Mouse (Mus musculus) limb, embryonic 14.5 days (tissue): Measurements from ENCODE around the gene Aff3. TPM values are rescaled to one million over a fixed set of nuclear protein-coding genes. Genes with fewer than 3 reads are reported as not detected.

Experiments
- ATAC-seq: fragments of 200-750 bp; cut with Nextera tagmentation; 2 replicates; pipeline ENCODE4 v1.8.0; 2017; ENCODE audit warnings: low read depth, moderate number of reproducible peaks, moderate TSS enrichment; ENCODE audit not compliant: low FRiP score
- DNase-seq: peaks from one replicate; pipeline ENCODE4 v3.0.0-alpha.2; 2015; ENCODE audit warnings: low spot score
- H3K27ac ChIP-seq: fragments of 300-500 bp; sonication (generic); replicated peaks from 2 replicates; pipeline ENCODE4 v1.5.1; 2014; ENCODE audit warnings: low read depth, mild to moderate bottlenecking, low read length, moderate library complexity, mixed read lengths
- H3K27me3 ChIP-seq: fragments of 300-500 bp; sonication (generic); 2 replicates; pipeline ENCODE4 v1.6.1; 2014; ENCODE audit warnings: low read length, mixed read lengths; ENCODE audit not compliant: control insufficient read depth, insufficient read depth
- H3K36me3 ChIP-seq: fragments of 300-500 bp; sonication (generic); 2 replicates; pipeline ENCODE4 v1.6.1; 2014; ENCODE audit warnings: mild to moderate bottlenecking, low read length, moderate library complexity, mixed read lengths; ENCODE audit not compliant: control insufficient read depth, insufficient read depth
- H3K4me1 ChIP-seq: fragments of 300-500 bp; sonication (generic); 2 replicates; pipeline ENCODE4 v1.6.1; 2014; ENCODE audit warnings: antibody characterized with exemption, low read length, mixed read lengths; ENCODE audit not compliant: control insufficient read depth, insufficient read depth
- H3K4me2 ChIP-seq: fragments of 300-500 bp; sonication (generic); replicated peaks from 2 replicates; pipeline ENCODE4 v1.6.1; 2014; ENCODE audit warnings: low read depth, mild to moderate bottlenecking, low read length, moderate library complexity; ENCODE audit not compliant: severe bottlenecking
- H3K4me3 ChIP-seq: fragments of 300-500 bp; sonication (generic); replicated peaks from 2 replicates; pipeline ENCODE4 v1.5.1; 2014; ENCODE audit warnings: low read length
- H3K9ac ChIP-seq: fragments of 300-500 bp; sonication (generic); 2 replicates; pipeline ENCODE4 v1.6.1; 2014; ENCODE audit warnings: mild to moderate bottlenecking, low read depth, low read length, moderate library complexity; ENCODE audit not compliant: severe bottlenecking
- H3K9me3 ChIP-seq: fragments of 300-500 bp; sonication (generic); 2 replicates; pipeline ENCODE4 v1.6.1; 2016; ENCODE audit warnings: low read length; ENCODE audit not compliant: control insufficient read depth
- POLR2A ChIP-seq: fragments of 200-500 bp; IDR thresholded peaks from 2 replicates; pipeline ENCODE4 v1.8.0; 2012; ENCODE audit warnings: inconsistent platforms, mild to moderate bottlenecking, moderate library complexity, borderline replicate concordance; ENCODE audit not compliant: insufficient read depth, insufficient read length; ENCODE audit errors: extremely low read depth
- WGBS: fragments of 180-500 bp; shearing (Covaris S2); extraction: QIAGEN DNeasy Blood & Tissue Kit; methylation state at CpG from one replicate; pipeline ENCODE4 v1.1.7; 2014; 5-methylcytosine and 5-hydroxymethylcytosine counted together
- polyA plus RNA-seq, 2 experiments: library from polyadenylated mRNA; depleted of rRNA in 1 of 2; stranded (reverse) in 1 of 2; unstranded in 1 of 2; fragments of >200 nt; fragmentation: Nextera tagmentation in 1 of 2; extraction: Ambion mirVana in 1 of 2; gene quantifications; 2 replicates each; pipeline versions ENCODE4 v1.2.1 to v1.2.3; 2012 to 2014

The Aff3 gene
- polyA plus RNA-seq, 2 experiments = 20.4 to 22.4 TPM

- H3K4me3 ChIP-seq = no peak overlapping the region
- no peaks in the 10 kb centered on the region for H3K9me3 ChIP-seq
- no peak overlapping the region for H3K9ac ChIP-seq
- no peak for ATAC-seq
- H3K27me3 ChIP-seq = no peaks in the 10 kb centered on the region
- DNase-seq = no peak
- H3K27ac ChIP-seq = no peak overlapping the region
- H3K4me2 ChIP-seq = no peak overlapping the region
- no peaks in the 10 kb centered on the region for H3K36me3 ChIP-seq
- peaks cover 16% of the 10 kb centered on the region for H3K4me1 ChIP-seq
- WGBS = 48% methylated on average over 7 of the region's 7 CpGs
- TF ChIP-seq POLR2A = no peak
These were observed 197.3 kb downstream of the Aff3 start for GRCm38 (mm10) chr1:38467305-38468083.

GRCm38 (mm10) chr1:38456719-38457269 is 208.0 kb downstream of the Aff3 start:
- H3K9ac ChIP-seq = no peak overlapping the region
- ATAC-seq = no peak
- H3K4me2 ChIP-seq = no peak overlapping the region
- no peak for DNase-seq
- no peaks in the 10 kb centered on the region for H3K36me3 ChIP-seq
- 68% methylated on average over 7 of the region's 7 CpGs for WGBS
- no peaks in the 10 kb centered on the region for H3K27me3 ChIP-seq
- H3K9me3 ChIP-seq = no peaks in the 10 kb centered on the region
- no peak for TF ChIP-seq POLR2A
- H3K4me1 ChIP-seq = no peaks in the 10 kb centered on the region
- H3K27ac ChIP-seq = no peak overlapping the region
- H3K4me3 ChIP-seq = no peak overlapping the region

GRCm38 (mm10) chr1:38454921-38455320 is 209.8 kb downstream of the Aff3 start:
- WGBS = 86% methylated on average over 8 of the region's 8 CpGs
- no peaks in the 10 kb centered on the region for H3K36me3 ChIP-seq

GRCm38 (mm10) chr1:38451367-38451766 is 213.4 kb downstream of the Aff3 start:
- H3K27ac ChIP-seq = no peak overlapping the region
- no peak for DNase-seq

More at GRCm38 (mm10) chr1:38454921-38455320, 209.8 kb downstream of the Aff3 start:
- Histone ChIP-seq H3K4me3 (no peak overlapping the region), H3K4me1 (peaks cover 10% of the 10 kb centered on the region), H3K27ac (no peak overlapping the region), H3K9ac (no peak overlapping the region), H3K9me3 (no peaks in the 10 kb centered on the region), H3K4me2 (no peak overlapping the region), H3K27me3 (no peaks in the 10 kb centered on the region)
- ATAC-seq (no peak), DNase-seq (no peak)
- no peak for TF ChIP-seq POLR2A

GRCm38 (mm10) chr1:38450677-38451076 is 214.1 kb downstream of the Aff3 start:
- TF ChIP-seq POLR2A = no peak
- Histone ChIP-seq H3K4me1 (peaks cover 20% of the 10 kb centered on the region), H3K4me2 (no peak overlapping the region), H3K27ac (peak overlapping the region; percentile 48; the same call in 1 of the 2 replicates), H3K9ac (no peak overlapping the region), H3K9me3 (no peaks in the 10 kb centered on the region), H3K36me3 (no peaks in the 10 kb centered on the region), H3K27me3 (no peaks in the 10 kb centered on the region), H3K4me3 (no peak overlapping the region)
- no peak for ATAC-seq
- WGBS = 82% methylated on average over 12 of the region's 12 CpGs
- no peak for DNase-seq

More at GRCm38 (mm10) chr1:38451367-38451766, 213.4 kb downstream of the Aff3 start:
- H3K27me3 ChIP-seq = no peaks in the 10 kb centered on the region
- H3K9ac ChIP-seq = no peak overlapping the region
- no peaks in the 10 kb centered on the region for H3K36me3 ChIP-seq
- 88% methylated on average over 6 of the region's 6 CpGs for WGBS
- H3K9me3 ChIP-seq = no peaks in the 10 kb centered on the region
- no peak for TF ChIP-seq POLR2A
- H3K4me3 ChIP-seq = no peak overlapping the region
- H3K4me2 ChIP-seq = no peak overlapping the region
- ATAC-seq = no peak
- peaks cover 20% of the 10 kb centered on the region for H3K4me1 ChIP-seq
